Mouse (Mus musculus) heart, embryonic 16.5 days (tissue): ENCODE data around the gene Ugt1a8. TPM values are rescaled to one million over a fixed set of nuclear protein-coding genes. Genes with fewer than 3 reads are reported as not detected.
"Not testable (repeated sequence)": the region's sequence is repeated elsewhere in the genome, so short reads cannot be mapped to it uniquely, and the experiment has no call there.

ENCODE experiments used
- ATAC-seq: fragments of 200-750 bp; cut with Nextera tagmentation; replicated peaks from 2 replicates; pipeline ENCODE4 v1.8.0; 2017; ENCODE audit warnings: moderate number of reproducible peaks; ENCODE audit not compliant: insufficient read depth, low FRiP score; ENCODE audit errors: extremely low read depth
- H3K27ac ChIP-seq: fragments of 300-500 bp; sonication (generic); 2 replicates; pipeline ENCODE4 v1.5.1; 2014; ENCODE audit warnings: mild to moderate bottlenecking, low read length, control low read depth, moderate library complexity
- H3K27me3 ChIP-seq: fragments of 300-500 bp; sonication (generic); 2 replicates; pipeline ENCODE4 v1.6.1; 2014; ENCODE audit warnings: low read length, mixed read lengths; ENCODE audit not compliant: control insufficient read depth, insufficient read depth
- H3K36me3 ChIP-seq: fragments of 300-500 bp; sonication (generic); 2 replicates; pipeline ENCODE4 v1.6.1; 2014; ENCODE audit not compliant: control insufficient read depth, insufficient read depth
- H3K4me1 ChIP-seq: fragments of 300-500 bp; sonication (generic); 2 replicates; pipeline ENCODE4 v1.6.1; 2014; ENCODE audit warnings: low read length, mixed read lengths; ENCODE audit not compliant: control insufficient read depth, insufficient read depth
- H3K4me2 ChIP-seq: fragments of 300-500 bp; sonication (generic); 2 replicates; pipeline ENCODE4 v1.6.1; 2014; ENCODE audit warnings: low read depth, mild to moderate bottlenecking, control low read depth, low read length
- H3K4me3 ChIP-seq: fragments of 300-500 bp; sonication (generic); 2 replicates; pipeline ENCODE4 v1.5.1; 2014; ENCODE audit warnings: mild to moderate bottlenecking, control low read depth, low read length
- H3K9ac ChIP-seq: fragments of 300-500 bp; sonication (generic); 2 replicates; pipeline ENCODE4 v1.6.1; 2014; ENCODE audit warnings: low read length, control low read depth
- H3K9me3 ChIP-seq: fragments of 300-500 bp; sonication (generic); replicated peaks from 2 replicates; pipeline ENCODE4 v1.6.1; 2016; ENCODE audit warnings: low read length; ENCODE audit not compliant: control insufficient read depth
- WGBS: fragments of 180-500 bp; shearing (Covaris S2); extraction: QIAGEN DNeasy Blood & Tissue Kit; methylation state at CpG from one replicate; pipeline ENCODE4 v1.1.7; 2014; 5-methylcytosine and 5-hydroxymethylcytosine counted together
- polyA plus RNA-seq: library from polyadenylated mRNA; unstranded; fragments of >200 nt; fragmentation: Nextera tagmentation; extraction: Ambion mirVana; gene quantifications from 2 replicates; pipeline ENCODE4 v1.2.1, GENCODE M21; 2015

Ugt1a8 gene
- not detected in 2 replicates for polyA plus RNA-seq

GRCm38 (mm10) chr1:88087513-88087912 is at the start of gene Ugt1a8:
Gene Ugt1a8 (plus strand): TSS chr1:88087813.
- Histone ChIP-seq H3K36me3 (no peaks in the 10 kb centered on the region), H3K9ac (no peak within 1 kb of the TSS), H3K9me3 (no peaks in the 10 kb centered on the region), H3K4me2 (no peak within 1 kb of the TSS), H3K27me3 (no peaks in the 10 kb centered on the region), H3K27ac (no peak within 1 kb of the TSS), H3K4me3 (no peak within 1 kb of the TSS), H3K4me1 (no peaks in the 10 kb centered on the region)
- no peak for ATAC-seq
- 70% methylated on average over 3 of the region's 3 CpGs for WGBS

GRCm38 (mm10) chr1:88043044-88043443 is 44.6 kb upstream of the Ugt1a8 start:
- not testable (repeated sequence) for H3K4me3 ChIP-seq, H3K27me3 ChIP-seq, H3K27ac ChIP-seq, H3K36me3 ChIP-seq, H3K9me3 ChIP-seq, H3K9ac ChIP-seq, H3K4me2 ChIP-seq, H3K4me1 ChIP-seq, ATAC-seq
- WGBS: 64% methylated on average over 1 of the region's 2 CpGs

- H3K4me1 ChIP-seq, H3K9ac ChIP-seq, H3K27ac ChIP-seq, H3K36me3 ChIP-seq, H3K27me3 ChIP-seq, ATAC-seq, H3K9me3 ChIP-seq, H3K4me3 ChIP-seq, H3K4me2 ChIP-seq: not testable (repeated sequence)
- WGBS: 69% methylated on average over 3 of the region's 5 CpGs
Observed at GRCm38 (mm10) chr1:88044832-88045437, 42.7 kb upstream of the Ugt1a8 start.

GRCm38 (mm10) chr1:88047408-88047807 is 40.2 kb upstream of the Ugt1a8 start:
- not testable (repeated sequence) for H3K9ac ChIP-seq, H3K36me3 ChIP-seq, H3K27ac ChIP-seq, H3K4me2 ChIP-seq, H3K27me3 ChIP-seq, H3K4me3 ChIP-seq, H3K4me1 ChIP-seq, ATAC-seq, H3K9me3 ChIP-seq
- 82% methylated on average over 2 of the region's 2 CpGs for WGBS

- H3K4me3 ChIP-seq: no peak within 1 kb of the TSS
- no peaks in the 10 kb centered on the region for H3K27me3 ChIP-seq
- no peak within 1 kb of the TSS for H3K4me2 ChIP-seq
- ATAC-seq: no peak
- H3K9me3 ChIP-seq: no peaks in the 10 kb centered on the region
- H3K36me3 ChIP-seq: no peaks in the 10 kb centered on the region
- no peak within 1 kb of the TSS for H3K9ac ChIP-seq
- H3K4me1 ChIP-seq: no peaks in the 10 kb centered on the region
- 79% methylated on average over 1 of the region's 1 CpGs for WGBS
- H3K27ac ChIP-seq: no peak within 1 kb of the TSS
Observed at GRCm38 (mm10) chr1:88055088-88055487, 32.5 kb upstream of the Ugt1a8 start, which contains the start of gene Ugt1a10. Gene Ugt1a10 (plus strand): TSS chr1:88055388.

GRCm38 (mm10) chr1:88066472-88067102 is 21.0 kb upstream of the Ugt1a8 start:
- 53% methylated on average over 1 of the region's 2 CpGs for WGBS
- not testable (repeated sequence) for H3K9me3 ChIP-seq, H3K9ac ChIP-seq, ATAC-seq, H3K4me3 ChIP-seq, H3K4me2 ChIP-seq, H3K4me1 ChIP-seq, H3K27me3 ChIP-seq, H3K27ac ChIP-seq, H3K36me3 ChIP-seq

- H3K36me3 ChIP-seq: no peaks in the 10 kb centered on the region
- no peak within 1 kb of the TSS for H3K27ac ChIP-seq
- H3K27me3 ChIP-seq: no peaks in the 10 kb centered on the region
- 68% methylated on average over 2 of the region's 2 CpGs for WGBS
- no peak for ATAC-seq
- H3K4me1 ChIP-seq: no peaks in the 10 kb centered on the region
- H3K4me3 ChIP-seq: no peak within 1 kb of the TSS
- no peak within 1 kb of the TSS for H3K9ac ChIP-seq
- H3K4me2 ChIP-seq: no peak within 1 kb of the TSS
- H3K9me3 ChIP-seq: no peaks in the 10 kb centered on the region; the same call in 1 of the 2 replicates
Observed at GRCm38 (mm10) chr1:88070495-88070894, 17.1 kb upstream of the Ugt1a8 start, which contains the start of gene Ugt1a9. Gene Ugt1a9 (plus strand): TSS chr1:88070800.

- no peaks in the 10 kb centered on the region for H3K4me1 ChIP-seq
- no peak for ATAC-seq
- no peak overlapping the region for H3K4me3 ChIP-seq
- H3K27me3 ChIP-seq: no peaks in the 10 kb centered on the region
- no peaks in the 10 kb centered on the region for H3K36me3 ChIP-seq
- H3K9me3 ChIP-seq: peaks cover 3% of the 10 kb centered on the region; the same call in 1 of the 2 replicates
- H3K4me2 ChIP-seq: no peak overlapping the region
- H3K9ac ChIP-seq: no peak overlapping the region
- no peak overlapping the region for H3K27ac ChIP-seq
- WGBS: 71% methylated on average over 4 of the region's 4 CpGs
Observed at GRCm38 (mm10) chr1:88070902-88071301, 16.7 kb upstream of the Ugt1a8 start.

GRCm38 (mm10) chr1:88074471-88074870 is 13.1 kb upstream of the Ugt1a8 start:
- no peak for ATAC-seq
- Histone ChIP-seq H3K4me2 (no peak overlapping the region), H3K9me3 (peaks cover 3% of the 10 kb centered on the region; the same call in 1 of the 2 replicates), H3K36me3 (no peaks in the 10 kb centered on the region), H3K9ac (no peak overlapping the region), H3K27ac (no peak overlapping the region), H3K4me3 (no peak overlapping the region), H3K27me3 (no peaks in the 10 kb centered on the region), H3K4me1 (no peaks in the 10 kb centered on the region)
- WGBS: 78% methylated on average over 2 of the region's 2 CpGs
